Mouse (Mus musculus) left cerebral cortex, postnatal 10 days (tissue): Measurements from ENCODE around the gene Nol4l. TPM values are rescaled to one million over a fixed set of nuclear protein-coding genes. Genes with fewer than 3 reads are reported as not detected.
A peak's percentile ranks its signal among the peaks of the same experiment; 100 is the strongest.

Source experiments
- DNase-seq, 2 experiments: peaks; one replicate each; pipeline ENCODE4 v3.0.0; 2021 to 2022; ENCODE audit warnings: low spot score in 2 of 2, mixed read lengths in 1 of 2; ENCODE audit errors: extremely low spot score in 1 of 2
- intact Hi-C: fragments of 180-260 bp; cut with DNase I; formaldehyde crosslinking; loops from one replicate; pipeline ENCODE4 v1.15.1; 2025
- total RNA-seq, 2 experiments: library from RNA; stranded (reverse); gene quantifications; 2 replicates each; pipeline ENCODE4 v1.2.3; 2021

Nol4l gene
- total RNA-seq, 2 experiments from 2014 or later: 55.5 to 62.5 TPM

GRCm38 (mm10) chr2:153434880-153435831 is 94.6 kb downstream of the Nol4l start:
- DNase-seq: no peak
- intact Hi-C loops: no loop called here

DNA sequence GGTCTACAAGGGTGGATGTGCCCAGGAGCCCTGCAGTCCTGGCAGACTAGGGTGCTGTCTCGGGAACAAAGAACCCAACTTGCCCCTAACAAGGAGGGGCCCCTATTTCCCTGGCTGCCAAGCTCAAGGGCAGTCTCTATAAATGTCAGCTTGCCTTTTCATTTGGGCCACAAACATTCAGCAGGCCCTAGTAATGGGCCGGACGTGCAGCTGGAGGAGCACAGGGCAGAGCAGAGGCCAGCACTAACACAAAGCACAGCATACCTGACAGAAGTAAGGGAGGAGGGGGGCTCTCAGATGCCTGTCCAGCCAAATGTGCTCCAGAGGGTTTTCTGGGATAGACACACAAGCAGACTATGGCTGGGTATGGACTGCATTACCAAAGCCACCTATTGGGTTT is 95.9 kb downstream of the Nol4l start:
- no peak for DNase-seq
- intact Hi-C loops: no loop called here

DNA sequence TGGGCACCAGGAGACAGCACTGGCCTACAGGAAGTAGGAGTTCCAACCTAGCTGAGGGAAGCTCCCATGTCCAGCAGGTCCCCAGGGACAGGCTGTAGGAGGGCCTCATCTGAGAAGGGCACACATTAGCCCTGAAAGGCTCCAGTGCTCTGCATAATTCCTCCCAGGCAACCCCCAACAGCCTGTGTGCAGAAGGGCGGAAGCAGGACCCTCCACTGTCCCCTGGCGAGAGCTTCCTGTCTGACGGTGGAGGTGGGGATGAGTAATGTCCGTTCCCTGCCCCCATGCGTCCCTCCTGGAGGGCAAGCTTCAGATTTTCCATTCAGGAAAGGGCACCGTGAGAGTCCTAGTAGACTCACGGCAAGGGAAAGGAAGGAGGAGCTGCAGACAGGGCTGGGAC is 97.3 kb downstream of the Nol4l start:
- peak in 1 of 2 experiments; percentile 62 for DNase-seq
- intact Hi-C loops: no loop called here

DNA sequence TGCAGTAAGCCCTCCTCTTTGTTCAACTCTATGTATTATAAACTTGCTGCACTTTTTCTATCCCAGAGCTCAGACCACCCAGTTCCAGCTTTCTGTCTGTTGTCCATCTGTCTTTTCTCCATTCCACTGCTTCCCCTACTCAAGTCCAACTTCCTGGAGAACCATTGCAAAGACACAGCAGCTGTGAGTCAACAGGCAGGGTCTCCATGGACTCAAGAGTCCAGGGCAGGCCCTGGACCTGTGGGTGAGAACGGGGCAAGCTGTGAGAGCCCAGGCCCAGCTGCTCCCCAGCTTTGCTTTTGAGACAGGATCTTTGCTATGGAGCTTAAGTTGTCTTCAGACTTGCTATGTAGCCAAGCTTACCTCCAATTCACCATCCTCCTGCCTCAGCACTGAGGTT is 99.2 kb downstream of the Nol4l start:
- intact Hi-C loops: no loop called here
- no peak for DNase-seq

GRCm38 (mm10) chr2:153428485-153428884 is 101.3 kb downstream of the Nol4l start:
- intact Hi-C loops: no loop called here
- DNase-seq: no peak

GRCm38 (mm10) chr2:153426931-153427330 is 102.8 kb downstream of the Nol4l start:
- no peak for DNase-seq
- intact Hi-C loops: no loop called here

DNA sequence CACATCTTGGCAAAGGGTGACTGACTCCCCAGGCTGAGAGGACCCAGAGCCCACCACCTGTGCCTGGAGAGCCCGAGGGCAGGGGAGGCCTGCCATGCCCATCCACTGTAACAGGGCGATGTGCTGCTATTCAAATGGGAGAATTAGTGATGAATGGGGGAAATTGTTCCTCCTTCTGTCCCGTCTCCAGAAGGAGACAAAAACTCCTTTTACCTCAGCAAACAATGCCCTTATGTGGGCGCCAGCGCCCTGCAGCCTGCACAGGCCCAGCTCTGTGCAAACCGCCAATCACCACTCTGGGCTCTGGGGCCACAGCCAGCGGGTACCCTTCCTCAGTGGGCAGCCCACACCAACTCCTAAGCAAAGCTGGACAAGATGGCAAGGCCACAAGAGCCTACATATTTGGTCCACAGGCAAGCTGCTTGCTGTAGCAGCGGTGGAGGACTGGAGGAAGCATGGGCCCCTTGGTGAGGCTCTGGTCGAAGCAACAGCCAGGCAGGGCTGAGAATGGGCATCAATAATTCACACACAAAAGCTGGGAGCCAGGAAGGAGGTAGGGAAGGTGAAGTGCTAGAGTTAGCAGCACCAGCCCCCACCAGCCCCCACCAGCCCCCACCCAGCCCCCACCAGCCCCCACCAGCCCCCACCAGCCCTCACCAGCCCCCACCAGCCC is 103.6 kb downstream of the Nol4l start:
- peak in 1 of 2 experiments; percentile 53 for DNase-seq
- intact Hi-C loops: no loop called here

- no peak for DNase-seq
- intact Hi-C loops: no loop called here
Observed at GRCm38 (mm10) chr2:153425124-153425844, 104.5 kb downstream of the Nol4l start.

- intact Hi-C loops: no loop called here
- DNase-seq: no peak
Observed at GRCm38 (mm10) chr2:153424557-153424956, 105.2 kb downstream of the Nol4l start.

DNA sequence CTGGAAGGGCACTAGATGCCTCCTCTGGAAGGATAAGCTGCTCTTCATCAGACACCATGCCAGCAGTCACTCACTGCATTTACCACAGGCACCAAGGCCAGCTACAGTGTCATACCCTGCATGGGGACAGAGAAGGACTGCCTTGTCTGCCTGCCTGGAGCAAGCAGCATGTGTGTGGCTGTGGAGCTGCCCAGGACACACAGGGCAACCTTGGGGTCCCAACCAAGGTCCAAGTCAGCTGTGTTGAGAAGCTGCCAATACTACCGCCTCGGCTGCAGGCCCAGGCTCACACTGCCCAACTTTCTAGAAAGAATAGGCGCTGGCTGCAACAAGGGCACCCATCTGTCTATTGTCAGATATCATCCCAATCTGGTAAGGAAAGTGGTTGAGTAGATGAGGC is 106.7 kb downstream of the Nol4l start:
- no peak for DNase-seq
- intact Hi-C loops: no loop called here

- intact Hi-C loops: no loop called here
- DNase-seq: peak in 1 of 2 experiments; percentile 71
Observed at GRCm38 (mm10) chr2:153422051-153422450, 107.7 kb downstream of the Nol4l start.

GRCm38 (mm10) chr2:153421233-153421632 is 108.5 kb downstream of the Nol4l start:
- DNase-seq: no peak
- intact Hi-C loops: no loop called here

GRCm38 (mm10) chr2:153418381-153418780 is 111.4 kb downstream of the Nol4l start:
- intact Hi-C loops: loop anchor here (10.0 kb wide), 1 partner anchor 264 kb away; no protein-coding TSS in a partner anchor
- no peak for DNase-seq

GRCm38 (mm10) chr2:153417841-153418240 is 111.9 kb downstream of the Nol4l start:
- no peak for DNase-seq
- intact Hi-C loops: loop anchor here (10.0 kb wide), 1 partner anchor 263 kb away; no protein-coding TSS in a partner anchor

GRCm38 (mm10) chr2:153414607-153415006 is 115.2 kb downstream of the Nol4l start:
- intact Hi-C loops: loop anchor here (10.0 kb wide), 1 partner anchor 260 kb away; no protein-coding TSS in a partner anchor
- DNase-seq: no peak

DNA sequence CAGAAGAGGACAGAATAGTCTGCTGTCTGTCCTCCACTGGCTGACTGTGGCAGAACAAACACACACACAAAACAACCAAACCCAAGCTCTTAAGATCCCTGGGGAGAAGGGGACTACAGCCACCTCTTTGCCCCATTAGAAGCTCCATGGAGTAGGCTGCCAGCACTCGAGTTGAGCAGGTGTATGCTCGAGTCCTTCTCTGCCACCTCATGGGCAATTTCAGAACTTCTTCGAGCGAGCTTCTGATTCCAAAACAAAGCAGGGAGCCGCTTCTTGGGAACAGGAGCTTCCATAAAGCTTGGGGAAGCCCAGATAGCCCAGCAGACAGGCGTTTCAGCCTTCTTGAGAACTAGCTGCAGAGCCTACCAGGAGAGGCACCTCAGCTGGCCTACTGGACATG is 117.2 kb downstream of the Nol4l start:
- peak in 1 of 2 experiments; percentile 11 for DNase-seq
- intact Hi-C loops: loop anchor here (10.0 kb wide), 1 partner anchor 258 kb away; no protein-coding TSS in a partner anchor

DNA sequence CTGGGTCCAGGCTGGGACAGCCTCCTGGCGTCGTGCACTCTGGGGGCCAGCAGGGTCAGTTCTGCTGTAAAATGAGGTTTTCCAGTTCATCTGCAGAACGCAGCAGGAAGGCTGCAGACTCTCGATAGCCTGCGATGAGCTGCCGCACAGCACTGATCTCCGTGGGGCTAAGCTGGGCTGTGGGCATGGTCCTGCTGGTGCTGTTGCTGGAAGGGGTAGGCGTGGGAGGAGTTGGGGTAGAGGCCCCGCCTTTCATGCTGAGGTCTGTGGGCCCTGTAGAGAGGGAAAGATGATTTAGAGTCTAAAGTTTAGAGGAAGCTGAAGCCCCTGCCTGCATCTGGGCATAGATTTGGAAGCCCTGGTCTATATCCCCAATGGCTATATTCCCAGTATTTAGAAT is 118.2 kb downstream of the Nol4l start:
- intact Hi-C loops: loop anchor here (10.0 kb wide), 1 partner anchor 257 kb away; no protein-coding TSS in a partner anchor
- DNase-seq: peak in 1 of 2 experiments; percentile 16

GRCm38 (mm10) chr2:153408971-153409370 is 120.8 kb downstream of the Nol4l start:
- intact Hi-C loops: no loop called here
- DNase-seq: peak in 1 of 2 experiments; percentile 25

GRCm38 (mm10) chr2:153406882-153407281 is 122.9 kb downstream of the Nol4l start:
- intact Hi-C loops: no loop called here
- DNase-seq: no peak
